ENCODE assay signal across 29 mouse cellular contexts in the genomic region with DNA sequence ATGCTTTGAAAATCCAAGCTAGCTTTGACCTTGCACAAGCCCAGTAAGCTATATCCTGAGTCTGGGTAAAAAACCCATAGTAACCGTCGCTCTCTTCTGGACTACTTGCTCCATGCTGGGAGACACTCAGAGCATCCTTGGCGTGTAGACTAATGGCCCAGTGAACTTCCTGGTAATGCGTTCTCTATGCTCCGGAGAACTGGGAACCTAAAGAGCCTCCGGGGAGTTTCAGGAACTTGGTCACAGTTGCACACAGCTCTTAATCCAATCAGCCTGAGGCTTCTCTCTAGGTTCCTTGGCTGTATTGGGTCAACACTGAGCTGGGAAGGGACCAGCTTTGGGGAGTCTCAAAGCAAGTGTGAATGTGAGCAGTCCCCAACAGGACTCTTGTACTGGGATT. TPM values are rescaled to one million over a fixed set of nuclear protein-coding genes. Genes with fewer than 3 reads are reported as not detected.
A peak's percentile ranks its signal among the peaks of the same experiment; 100 is the strongest.
DNase-seq lines count a peak whose midpoint lies in the region; ATAC-seq lines count a peak whose summit lies in the region.
"Had no signal": no experiment of that assay in that cellular context is flagged by ENCODE, and none has a peak within 500 bp of the region (broad histone marks: within the 10 kb centered on the region; RNA-seq: fewer than 3 reads in every experiment).

No protein-coding gene starts in this region.

- H3K27me3 ChIP-seq in limb, embryonic 12.5 days = peaks cover 73% of the 10 kb centered on the region
- peaks cover 63% of the 10 kb centered on the region for H3K27me3 ChIP-seq in limb, embryonic 10.5 days (ENCODE audit: low read depth, poor library complexity, severe bottlenecking)
- peaks cover 64% of the 10 kb centered on the region for H3K27me3 ChIP-seq in neural tube, embryonic 13.5 days

- H3K4me3 ChIP-seq in limb, embryonic 12.5 days (replicated peaks) = no peak overlapping the region
- H3K4me3 ChIP-seq in limb, embryonic 10.5 days = no peak overlapping the region
- H3K4me3 ChIP-seq in neural tube, embryonic 13.5 days = no peak overlapping the region
- H3K4me3 ChIP-seq: erythroblast, embryonic 14.5 days; heart, adult 2 months; intestine, embryonic 15.5 days; limb, embryonic 15.5 days; liver, embryonic 13.5 days; myocyte had no signal

- 27% methylated on average over 6 of the region's 6 CpGs for WGBS in limb, embryonic 12.5 days
- WGBS in limb, embryonic 10.5 days = 24% methylated on average over 6 of the region's 6 CpGs
- 19% methylated on average over 6 of the region's 6 CpGs for WGBS in neural tube, embryonic 13.5 days

- 0 out of 2 replicates have a peak overlapping the region, but pooled peaks have one; percentile 41 for H3K4me2 ChIP-seq in limb, embryonic 12.5 days
- 0 out of 2 replicates have a peak overlapping the region, but pooled peaks have one; percentile 40 for H3K4me2 ChIP-seq in neural tube, embryonic 13.5 days
- H3K4me2 ChIP-seq: liver, embryonic 13.5 days had no signal

- no peak for ATAC-seq in CD4-positive, CD25-positive, alpha-beta regulatory T cell, adult 4 months
- no peak for ATAC-seq in limb, embryonic 12.5 days (ENCODE audit: insufficient number of reproducible peaks, insufficient read depth, low FRiP score, low TSS enrichment, low read depth)
- ATAC-seq in neural tube, embryonic 13.5 days (ENCODE audit: low read depth) = no peak
- ATAC-seq: forebrain, embryonic 16.5 days; intestine, embryonic 15.5 days had no signal

- no peaks in the 10 kb centered on the region for H3K9me3 ChIP-seq in limb, embryonic 12.5 days
- H3K9me3 ChIP-seq in limb, embryonic 10.5 days (replicated peaks) = no peaks in the 10 kb centered on the region
- H3K9me3 ChIP-seq in neural tube, embryonic 13.5 days = no peaks in the 10 kb centered on the region
- H3K9me3 ChIP-seq: heart, embryonic 13.5 days; hindbrain, embryonic 15.5 days; intestine, embryonic 15.5 days; limb, embryonic 15.5 days; liver, embryonic 13.5 days had no signal

- peak; percentile 3 for DNase-seq in CD4-positive, CD25-positive, alpha-beta regulatory T cell, adult 2 months (ENCODE audit: low read depth, low spot score)
- no peak for DNase-seq in limb, embryonic 10.5 days (ENCODE audit: low spot score)
- DNase-seq in neural tube, embryonic 10.5 days (ENCODE audit: extremely low spot score, low spot score) = no peak
- peak; percentile 43 for DNase-seq in retina, postnatal 1 day
- DNase-seq in Muller cell, postnatal 12 days (ENCODE audit: inconsistent ontology term) = no peak
- DNase-seq: adrenal gland, postnatal 14 days; cerebellum, adult 11 months; cerebellum, adult 9-11 months; heart, adult 2 months; heart, postnatal 10 days; kidney, adult 2 months; kidney, postnatal 4 days; liver, embryonic 13.5 days; lung, adult 18-20 months; lung, postnatal 14 days; right cerebral cortex, postnatal 25 days; thymus, postnatal 25 days had no signal

- peaks cover 4% of the 10 kb centered on the region; the same call in 1 of the 2 replicates for H3K4me1 ChIP-seq in limb, embryonic 12.5 days (replicated peaks)
- 0 out of 2 replicates have a peak, but pooled peaks cover 9% of the 10 kb centered on the region for H3K4me1 ChIP-seq in limb, embryonic 10.5 days
- H3K4me1 ChIP-seq in neural tube, embryonic 13.5 days (replicated peaks) = peaks cover 11% of the 10 kb centered on the region
- H3K4me1 ChIP-seq: heart, embryonic 13.5 days; liver, embryonic 13.5 days had no signal

- no peaks in the 10 kb centered on the region for H3K36me3 ChIP-seq in limb, embryonic 12.5 days
- H3K36me3 ChIP-seq in limb, embryonic 10.5 days = no peaks in the 10 kb centered on the region
- H3K36me3 ChIP-seq in neural tube, embryonic 13.5 days = no peaks in the 10 kb centered on the region
- H3K36me3 ChIP-seq: heart, embryonic 13.5 days; hindbrain, embryonic 15.5 days; intestine, embryonic 15.5 days; limb, embryonic 15.5 days; liver, embryonic 13.5 days had no signal

- no peak overlapping the region for H3K27ac ChIP-seq in limb, embryonic 12.5 days
- no peak overlapping the region for H3K27ac ChIP-seq in limb, embryonic 10.5 days
- no peak overlapping the region for H3K27ac ChIP-seq in neural tube, embryonic 13.5 days (replicated peaks)
- H3K27ac ChIP-seq: heart, adult 2 months; heart, embryonic 13.5 days; hindbrain, embryonic 15.5 days; intestine, embryonic 15.5 days; kidney, postnatal 0 days; limb, embryonic 15.5 days; liver, embryonic 13.5 days had no signal

- no peak overlapping the region for H3K9ac ChIP-seq in limb, embryonic 12.5 days (replicated peaks)
- no peak overlapping the region for H3K9ac ChIP-seq in neural tube, embryonic 13.5 days
- H3K9ac ChIP-seq: heart, embryonic 13.5 days; hindbrain, embryonic 15.5 days; intestine, embryonic 15.5 days; limb, embryonic 15.5 days; liver, embryonic 13.5 days had no signal

RNA-seq across cellular contexts. Expression of gene Tmem132d, which starts 12.0 kb away (rescaled TPM):
- polyA plus RNA-seq in CD4-positive, CD25-positive, alpha-beta regulatory T cell, adult 4 months (2017; shearing (Covaris generic)) = not detected
- polyA plus RNA-seq in limb, embryonic 12.5 days (2016; fragmentation: Nextera tagmentation; extraction: Ambion mirVana) = 0.51 TPM in 2 replicates
- 0.79 and 1.2 TPM in 2 replicates for polyA plus RNA-seq in limb, embryonic 10.5 days (2016; fragmentation: Nextera tagmentation; extraction: Ambion mirVana)
- 1.7 and 2.0 TPM in 2 replicates for polyA plus RNA-seq in neural tube, embryonic 13.5 days (2015; fragmentation: Nextera tagmentation; extraction: Ambion mirVana)
- polyA plus RNA-seq: C2C12; erythroblast, embryonic 14.5 days; kidney, adult 2 months; myocyte had no signal

Comparison
In these comparisons a context has a peak if more than half of its experiments do, and no peak if none do; other contexts are left out.
1. DNase-seq: peak in CD4-positive, CD25-positive, alpha-beta regulatory T cell, adult 2 months (single experiment) and retina, postnatal 1 day (single experiment); none in limb, embryonic 10.5 days (single experiment), neural tube, embryonic 10.5 days (single experiment) and Muller cell, postnatal 12 days (single experiment).